Mouse (Mus musculus) brain, embryonic 18.5 days (tissue): ENCODE results near the gene Vrk3.
A peak's percentile ranks its signal among the peaks of the same experiment; 100 is the strongest.

Source experiments
- DNase-seq: peaks from one replicate; pipeline ENCODE4 v3.0.0-alpha.2; 2012; ENCODE audit warnings: low read depth, low spot score

Vrk3 gene

DNA sequence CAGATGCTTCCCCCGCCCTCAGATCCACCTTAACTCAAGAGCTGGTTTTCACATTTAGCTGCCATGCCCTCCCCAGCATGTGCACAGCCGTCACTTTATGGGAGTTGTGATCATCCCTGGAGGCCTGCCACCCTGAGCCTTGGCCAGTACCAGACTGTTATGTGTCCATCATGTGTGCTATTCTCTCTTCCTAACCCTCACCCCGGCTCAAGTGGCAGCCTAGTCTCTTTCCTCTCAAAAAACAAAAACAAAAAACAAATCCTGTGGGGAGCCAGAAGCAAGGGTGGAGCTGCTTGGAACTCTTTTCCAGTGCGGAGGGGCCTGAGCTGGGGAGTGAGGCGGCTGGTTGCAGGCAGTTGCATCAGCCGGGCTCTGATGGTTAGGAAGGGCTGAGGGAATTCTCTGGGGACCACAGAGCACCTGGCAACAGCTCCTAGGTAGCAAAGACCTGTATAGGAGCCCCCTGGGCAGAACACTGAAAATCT is 70.6 kb downstream of the Vrk3 start:
- DNase-seq: no peak

GRCm38 (mm10) chr7:44819391-44819790 is 71.2 kb downstream of the Vrk3 start:
- DNase-seq: no peak

- no peak for DNase-seq
Observed at GRCm38 (mm10) chr7:44819863-44820262, 71.7 kb downstream of the Vrk3 start.

GRCm38 (mm10) chr7:44820525-44820924 is 72.3 kb downstream of the Vrk3 start:
- no peak for DNase-seq

GRCm38 (mm10) chr7:44821666-44822448 is 73.6 kb downstream of the Vrk3 start:
- no peak for DNase-seq

GRCm38 (mm10) chr7:44823409-44823808 is 75.2 kb downstream of the Vrk3 start:
- no peak for DNase-seq

- DNase-seq: peak; percentile 46
Observed at GRCm38 (mm10) chr7:44824872-44825271, 76.7 kb downstream of the Vrk3 start.

DNA sequence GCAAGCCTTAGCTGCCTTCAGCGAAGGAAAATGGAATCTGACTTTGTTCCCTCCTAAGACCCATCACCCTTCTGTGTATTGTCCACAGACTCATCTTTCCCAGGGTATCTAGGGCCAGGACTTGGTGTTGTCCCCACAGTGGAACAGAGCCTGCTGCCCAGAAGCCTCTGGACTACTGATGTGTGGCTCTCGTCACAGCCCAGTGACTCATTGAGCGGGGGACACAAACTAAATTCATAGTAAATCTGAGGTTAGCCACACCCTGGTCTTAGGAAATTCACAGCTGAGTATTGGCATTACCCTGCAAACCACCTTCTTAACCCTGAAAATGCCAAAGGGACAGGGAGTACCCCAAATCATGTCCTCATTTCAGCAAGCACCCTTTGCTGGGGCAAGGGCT is 78.6 kb downstream of the Vrk3 start:
- no peak for DNase-seq
